Mouse (Mus musculus): ENCODE data around the gene Olfr750. TPM values are rescaled to one million over a fixed set of nuclear protein-coding genes. Genes with fewer than 3 reads are reported as not detected.

Olfr750 gene
- polyA plus RNA-seq, 1 experiment from 2014 or later = not detected

DNA sequence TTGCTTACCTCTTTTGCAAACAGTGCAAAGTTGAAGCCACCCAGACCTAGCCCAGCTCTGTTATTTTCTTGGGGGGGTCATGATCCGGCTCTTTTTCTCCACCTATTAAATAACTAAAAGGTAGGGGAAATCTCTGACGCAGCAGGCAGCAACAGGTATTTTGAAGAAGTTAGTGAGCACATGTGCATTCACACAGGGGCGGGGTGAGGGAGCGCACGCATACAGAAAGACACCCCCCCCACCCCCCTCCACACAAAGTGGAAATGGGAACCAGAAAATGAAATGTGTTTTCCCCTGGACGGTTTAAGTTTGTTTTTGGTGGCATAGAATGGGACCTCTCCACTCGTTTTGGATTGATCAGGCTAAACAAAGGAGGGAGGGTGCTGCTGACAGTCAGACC is 9.6 kb upstream of the Olfr750 start:
- H3K4me1 ChIP-seq (replicated peaks; ENCODE audit: control insufficient read depth, insufficient read depth) = no peaks in the 10 kb centered on the region
- peak overlapping the region; percentile 65 for H3K4me2 ChIP-seq (replicated peaks; ENCODE audit: low read depth)
- TF ChIP-seq EP300 (optimal IDR thresholded peaks at IDR 0.05) (no peak), CTCF (IDR thresholded peaks at IDR 0.05; ENCODE audit: low read depth) (no peak)
- WGBS = 22% methylated on average over 7 of the region's 7 CpGs
- no peak for DNase-seq (ENCODE audit: low spot score)
- no peaks in the 10 kb centered on the region for H3K27me3 ChIP-seq (ENCODE audit: control insufficient read depth, insufficient read depth, low read length)
- peak overlapping the region; percentile 48; the same call in 1 of the 2 replicates for H3K4me3 ChIP-seq (ENCODE audit: low read depth, low read length)
- H3K9me3 ChIP-seq (ENCODE audit: control insufficient read depth, low read length) = no peaks in the 10 kb centered on the region
- no peak for ATAC-seq (ENCODE audit: low FRiP score, low TSS enrichment)
- H3K36me3 ChIP-seq (ENCODE audit: control insufficient read depth, insufficient read depth, low read length) = no peaks in the 10 kb centered on the region
- no peak overlapping the region for H3K9ac ChIP-seq (ENCODE audit: low read length)
- H3K27ac ChIP-seq (replicated peaks) = no peak overlapping the region

DNA sequence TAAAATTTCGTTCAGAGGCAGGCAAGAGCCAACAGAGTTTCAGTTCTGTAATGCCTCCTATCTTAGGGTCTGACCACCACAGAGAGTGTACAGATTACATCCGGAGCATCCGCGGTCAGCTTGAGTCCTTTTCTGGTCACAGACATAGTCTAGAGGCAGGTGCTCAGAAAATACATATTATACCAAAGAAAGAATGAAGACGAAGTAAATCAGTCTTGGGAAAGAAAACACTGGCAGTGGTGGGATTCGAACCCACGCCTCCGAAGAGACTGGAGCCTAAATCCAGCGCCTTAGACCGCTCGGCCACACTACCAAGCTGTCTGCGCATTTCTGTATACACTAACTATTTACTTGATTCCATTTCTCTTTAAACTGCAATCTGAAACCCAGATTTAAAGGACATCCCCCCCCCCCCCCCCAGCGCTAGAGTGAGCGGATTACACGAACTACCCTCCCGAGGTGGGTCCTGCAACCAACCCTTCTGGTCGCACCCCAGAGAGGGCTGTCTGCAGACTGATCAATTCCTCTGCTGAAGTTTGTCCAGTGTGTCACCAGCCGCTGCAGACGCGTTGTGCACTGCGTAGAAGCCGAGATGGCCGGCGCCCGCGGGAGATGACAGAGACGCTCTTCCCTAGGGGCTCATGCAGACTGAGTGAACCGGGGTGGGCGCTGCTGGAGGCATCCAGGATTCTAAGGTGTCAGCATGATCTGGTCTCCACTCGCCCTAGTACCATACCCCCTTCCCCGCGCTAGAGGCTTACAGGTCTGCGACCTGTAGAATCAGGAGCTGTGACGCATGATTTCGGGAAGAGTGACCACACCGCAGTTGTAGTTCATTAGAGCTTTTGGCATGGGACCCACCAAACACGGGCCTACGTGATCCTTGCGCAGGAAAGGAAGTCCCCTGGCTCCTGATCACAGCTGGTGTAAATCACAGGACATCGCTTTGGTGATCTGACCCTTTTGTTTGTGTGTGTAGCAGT is 8.7 kb upstream of the Olfr750 start:
- peak; percentile 40; the same call in 1 of the 2 replicates for ATAC-seq (ENCODE audit: low FRiP score, low TSS enrichment)
- H3K4me2 ChIP-seq (replicated peaks; ENCODE audit: low read depth) = peak overlapping the region; percentile 65
- WGBS = 4% methylated on average over 39 of the region's 40 CpGs
- no peak overlapping the region; the same call in 1 of the 2 replicates for H3K27ac ChIP-seq (replicated peaks)
- H3K4me1 ChIP-seq (replicated peaks; ENCODE audit: control insufficient read depth, insufficient read depth) = no peaks in the 10 kb centered on the region
- H3K4me3 ChIP-seq (ENCODE audit: low read depth, low read length) = peak overlapping the region; percentile 48
- no peaks in the 10 kb centered on the region for H3K9me3 ChIP-seq (ENCODE audit: control insufficient read depth, low read length)
- TF ChIP-seq EP300 (optimal IDR thresholded peaks at IDR 0.05) (no peak), CTCF (IDR thresholded peaks at IDR 0.05; ENCODE audit: low read depth) (no peak)
- DNase-seq (ENCODE audit: low spot score) = peak; percentile 47
- no peaks in the 10 kb centered on the region for H3K27me3 ChIP-seq (ENCODE audit: control insufficient read depth, insufficient read depth, low read length)
- no peaks in the 10 kb centered on the region for H3K36me3 ChIP-seq (ENCODE audit: control insufficient read depth, insufficient read depth, low read length)
- peak overlapping the region; percentile 59 for H3K9ac ChIP-seq (ENCODE audit: low read length)

DNA sequence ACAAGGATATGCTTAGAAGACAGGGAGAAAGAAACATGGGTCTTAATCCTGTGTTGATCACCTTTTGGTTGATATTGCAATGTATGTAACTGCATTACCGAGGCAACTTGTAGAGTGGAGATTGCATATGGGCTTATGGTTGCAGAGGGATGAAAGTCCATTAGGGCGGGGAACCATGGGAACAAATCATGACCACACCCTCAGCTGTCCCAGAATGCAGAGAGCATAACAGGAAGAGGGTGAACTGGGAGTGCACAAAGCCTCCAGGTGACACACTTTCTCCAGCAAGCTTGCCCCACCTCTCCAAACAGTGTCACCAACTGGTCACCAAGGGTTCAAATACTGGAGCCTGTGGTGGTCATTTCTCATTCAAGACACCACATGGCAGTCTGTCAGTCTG is 6.8 kb upstream of the Olfr750 start:
- H3K27me3 ChIP-seq (ENCODE audit: control insufficient read depth, insufficient read depth, low read length) = no peaks in the 10 kb centered on the region
- H3K4me2 ChIP-seq (replicated peaks; ENCODE audit: low read depth) = no peak overlapping the region
- peak; percentile 93 for ATAC-seq (ENCODE audit: low FRiP score, low TSS enrichment)

GRCm38 (mm10) chr14:51079180-51079579 is 4.9 kb upstream of the Olfr750 start:
- no peak overlapping the region for H3K4me3 ChIP-seq (ENCODE audit: low read depth, low read length)
- WGBS = 94% methylated on average over 1 of the region's 1 CpGs
- no peak overlapping the region for H3K9ac ChIP-seq (ENCODE audit: low read length)
- no peak overlapping the region for H3K4me2 ChIP-seq (replicated peaks; ENCODE audit: low read depth)
- ATAC-seq (ENCODE audit: low FRiP score, low TSS enrichment) (no peak), DNase-seq (ENCODE audit: low spot score) (no peak)
- no peaks in the 10 kb centered on the region for H3K36me3 ChIP-seq (ENCODE audit: control insufficient read depth, insufficient read depth, low read length)
- H3K9me3 ChIP-seq (ENCODE audit: control insufficient read depth, low read length) = no peaks in the 10 kb centered on the region
- TF ChIP-seq CTCF (IDR thresholded peaks at IDR 0.05; ENCODE audit: low read depth) = no peak
- no peak for TF ChIP-seq EP300 (optimal IDR thresholded peaks at IDR 0.05)
- no peaks in the 10 kb centered on the region for H3K27me3 ChIP-seq (ENCODE audit: control insufficient read depth, insufficient read depth, low read length)
- no peaks in the 10 kb centered on the region for H3K4me1 ChIP-seq (replicated peaks; ENCODE audit: control insufficient read depth, insufficient read depth)
- H3K27ac ChIP-seq (replicated peaks) = no peak overlapping the region

More for the DNA sequence above, 6.8 kb upstream of the Olfr750 start:
- no peaks in the 10 kb centered on the region for H3K4me1 ChIP-seq (replicated peaks; ENCODE audit: control insufficient read depth, insufficient read depth)
- DNase-seq (ENCODE audit: low spot score) = peak; percentile 74
- TF ChIP-seq EP300 (optimal IDR thresholded peaks at IDR 0.05) (no peak), CTCF (IDR thresholded peaks at IDR 0.05; ENCODE audit: low read depth) (no peak)
- no peak overlapping the region for H3K9ac ChIP-seq (ENCODE audit: low read length)
- H3K9me3 ChIP-seq (ENCODE audit: control insufficient read depth, low read length) = no peaks in the 10 kb centered on the region
- 64% methylated on average over 2 of the region's 2 CpGs for WGBS
- no peak overlapping the region for H3K27ac ChIP-seq (replicated peaks)
- no peak overlapping the region for H3K4me3 ChIP-seq (ENCODE audit: low read depth, low read length)
- no peaks in the 10 kb centered on the region for H3K36me3 ChIP-seq (ENCODE audit: control insufficient read depth, insufficient read depth, low read length)

- Histone ChIP-seq H3K27ac (replicated peaks) (no peak overlapping the region), H3K27me3 (ENCODE audit: control insufficient read depth, insufficient read depth, low read length) (no peaks in the 10 kb centered on the region), H3K9me3 (ENCODE audit: control insufficient read depth, low read length) (no peaks in the 10 kb centered on the region), H3K4me2 (replicated peaks; ENCODE audit: low read depth) (no peak overlapping the region), H3K36me3 (ENCODE audit: control insufficient read depth, insufficient read depth, low read length) (no peaks in the 10 kb centered on the region), H3K4me3 (ENCODE audit: low read depth, low read length) (no peak overlapping the region), H3K9ac (ENCODE audit: low read length) (no peak overlapping the region), H3K4me1 (replicated peaks; ENCODE audit: control insufficient read depth, insufficient read depth) (no peaks in the 10 kb centered on the region)
- ATAC-seq (ENCODE audit: low FRiP score, low TSS enrichment) (no peak), DNase-seq (ENCODE audit: low spot score) (peak; percentile 38)
- WGBS = 87% methylated on average over 2 of the region's 2 CpGs
- TF ChIP-seq EP300 (optimal IDR thresholded peaks at IDR 0.05) (no peak), CTCF (IDR thresholded peaks at IDR 0.05; ENCODE audit: low read depth) (peak; percentile 57)
These were observed 4.6 kb downstream of the Olfr750 start for GRCm38 (mm10) chr14:51069617-51070016.

DNA sequence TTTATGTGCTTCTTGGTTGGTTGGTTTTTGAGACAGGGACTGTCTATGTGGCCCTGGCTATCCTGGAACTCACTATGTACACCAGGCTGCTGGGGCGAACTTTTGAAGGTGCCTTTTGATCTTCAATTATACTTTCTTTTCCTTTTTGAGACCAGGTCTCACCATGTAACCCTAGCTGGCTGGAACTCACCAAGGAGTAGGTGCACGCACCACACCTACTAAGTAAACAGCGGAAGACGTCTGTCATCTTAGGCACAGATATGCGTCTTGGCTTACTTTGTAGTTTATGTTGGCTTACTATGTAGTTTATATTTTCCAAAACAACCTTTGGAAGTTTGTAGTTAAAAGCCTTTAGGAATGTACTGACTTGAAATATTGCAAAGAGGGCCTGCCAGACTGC is 5.3 kb downstream of the Olfr750 start:
- Histone ChIP-seq H3K36me3 (ENCODE audit: control insufficient read depth, insufficient read depth, low read length) (no peaks in the 10 kb centered on the region), H3K4me1 (replicated peaks; ENCODE audit: control insufficient read depth, insufficient read depth) (no peaks in the 10 kb centered on the region), H3K9me3 (ENCODE audit: control insufficient read depth, low read length) (no peaks in the 10 kb centered on the region), H3K9ac (ENCODE audit: low read length) (no peak overlapping the region), H3K27me3 (ENCODE audit: control insufficient read depth, insufficient read depth, low read length) (no peaks in the 10 kb centered on the region), H3K4me3 (ENCODE audit: low read depth, low read length) (no peak overlapping the region), H3K4me2 (replicated peaks; ENCODE audit: low read depth) (no peak overlapping the region), H3K27ac (replicated peaks) (0 out of 2 replicates have a peak overlapping the region, but pooled peaks have one; percentile 1)
- 30% methylated on average over 5 of the region's 5 CpGs for WGBS
- DNase-seq (ENCODE audit: low spot score) = peak; percentile 38
- TF ChIP-seq CTCF (IDR thresholded peaks at IDR 0.05; ENCODE audit: low read depth) = no peak
- TF ChIP-seq EP300 (optimal IDR thresholded peaks at IDR 0.05) = no peak
- ATAC-seq (ENCODE audit: low FRiP score, low TSS enrichment) = peak; percentile 55; the same call in 1 of the 2 replicates

Data from stomach, postnatal 0 days (tissue).